Mouse (Mus musculus) testis, adult 2 months (tissue): ENCODE results near the gene Gpr55.

Experiments used
- CTCF ChIP-seq: fragments of 200-500 bp; IDR thresholded peaks from 2 replicates; pipeline ENCODE4 v1.5.1; 2012; ENCODE audit warnings: low read depth, mild to moderate bottlenecking, inconsistent platforms, low read length, moderate library complexity; ENCODE audit not compliant: control insufficient read depth, insufficient read depth, insufficient replicate concordance
- POLR2A ChIP-seq: fragments of 200-500 bp; IDR thresholded peaks from 2 replicates; pipeline ENCODE4 v1.6.1; 2012; ENCODE audit warnings: low read depth, mild to moderate bottlenecking, inconsistent platforms, low read length, moderate library complexity; ENCODE audit not compliant: control insufficient read depth

DNA sequence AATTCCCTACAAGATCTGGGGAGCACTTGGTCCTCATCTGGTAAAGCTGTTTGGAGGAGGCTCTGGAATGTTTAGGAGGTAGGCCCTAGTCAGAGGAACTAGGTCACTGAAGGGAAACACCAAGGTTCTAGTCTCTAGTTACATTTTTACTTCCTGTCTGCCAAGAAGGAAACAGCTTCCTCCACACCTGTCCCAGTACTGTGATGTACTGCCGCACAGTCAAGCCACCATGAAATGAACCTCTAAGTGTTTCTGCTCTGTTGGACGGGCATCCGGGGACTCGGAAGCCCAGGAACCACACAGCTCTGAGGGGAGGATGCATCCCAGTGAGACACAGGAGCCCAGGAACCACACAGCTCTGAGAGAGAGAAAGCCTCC is 32.1 kb downstream of the Gpr55 start:
- TF ChIP-seq CTCF (no peak), POLR2A (no peak)
